Mouse (Mus musculus) heart, postnatal 0 days (tissue): Measurements from ENCODE around the gene Malrd1. TPM values are rescaled to one million over a fixed set of nuclear protein-coding genes. Genes with fewer than 3 reads are reported as not detected.

ENCODE experiments used
- ATAC-seq: fragments of 200-750 bp; cut with Nextera tagmentation; 2 replicates; pipeline ENCODE4 v1.8.0; 2017; ENCODE audit warnings: low read depth, moderate number of reproducible peaks, moderate library complexity; ENCODE audit not compliant: insufficient read depth
- DNase-seq: peaks from one replicate; pipeline ENCODE4 v3.0.0-alpha.2; 2016; ENCODE audit warnings: low spot score
- H3K27ac ChIP-seq: fragments of 300-500 bp; sonication (generic); 2 replicates; pipeline ENCODE4 v1.5.1; 2014; ENCODE audit warnings: low read depth, mild to moderate bottlenecking
- H3K27me3 ChIP-seq: fragments of 300-500 bp; sonication (generic); 2 replicates; pipeline ENCODE4 v1.6.1; 2014; ENCODE audit warnings: low read length, mixed read lengths; ENCODE audit not compliant: control insufficient read depth, insufficient read depth
- H3K36me3 ChIP-seq: fragments of 300-500 bp; sonication (generic); replicated peaks from 2 replicates; pipeline ENCODE4 v1.6.1; 2014; ENCODE audit warnings: low read length, mixed read lengths; ENCODE audit not compliant: control insufficient read depth, insufficient read depth
- H3K4me1 ChIP-seq: fragments of 300-500 bp; sonication (generic); 2 replicates; pipeline ENCODE4 v1.6.1; 2014; ENCODE audit warnings: antibody characterized with exemption; ENCODE audit not compliant: control insufficient read depth, insufficient read depth
- H3K4me2 ChIP-seq: fragments of 300-500 bp; sonication (generic); 2 replicates; pipeline ENCODE4 v1.6.1; 2014; ENCODE audit warnings: low read depth, mild to moderate bottlenecking, low read length, moderate library complexity
- H3K4me3 ChIP-seq: fragments of 300-500 bp; sonication (generic); 2 replicates; pipeline ENCODE4 v1.5.1; 2014; ENCODE audit warnings: low read depth, low read length
- H3K9ac ChIP-seq: fragments of 300-500 bp; sonication (generic); replicated peaks from 2 replicates; pipeline ENCODE4 v1.6.1; 2014; ENCODE audit warnings: low read depth, low read length, mixed read lengths
- H3K9me3 ChIP-seq: fragments of 300-500 bp; sonication (generic); replicated peaks from 2 replicates; pipeline ENCODE4 v1.6.1; 2016; ENCODE audit warnings: low read length; ENCODE audit not compliant: control insufficient read depth
- CTCF ChIP-seq: IDR thresholded peaks from 2 replicates; pipeline ENCODE4 v1.5.1; 2016; ENCODE audit warnings: antibody characterized with exemption, control low read depth, low read depth
- EP300 ChIP-seq: IDR thresholded peaks from 2 replicates; pipeline ENCODE4 v1.6.1; 2016; ENCODE audit warnings: antibody characterized with exemption, low read depth
- WGBS: fragments of 180-500 bp; shearing (Covaris S2); extraction: QIAGEN DNeasy Blood & Tissue Kit; methylation state at CpG from one replicate; pipeline ENCODE4 v1.1.7; 2014; 5-methylcytosine and 5-hydroxymethylcytosine counted together
- polyA plus RNA-seq: library from polyadenylated mRNA; unstranded; fragments of >200 nt; fragmentation: Nextera tagmentation; extraction: Ambion mirVana; gene quantifications from 2 replicates; pipeline ENCODE4 v1.2.1, GENCODE M21; 2015
- total RNA-seq: library from RNA; depleted of rRNA; stranded (reverse); fragments of >200 nt; gene quantifications from 2 replicates; pipeline ENCODE4 v1.2.3, GENCODE M21; 2014; ENCODE audit warnings: low replicate concordance

Malrd1 gene
- total and polyA plus RNA-seq, 2 experiments from 2014 or later = not detected

GRCm38 (mm10) chr2:15643864-15644263 is 117.6 kb downstream of the Malrd1 start:
- Histone ChIP-seq H3K27me3 (no peaks in the 10 kb centered on the region), H3K4me2 (no peak overlapping the region), H3K9ac (no peak overlapping the region), H3K9me3 (no peaks in the 10 kb centered on the region), H3K36me3 (no peaks in the 10 kb centered on the region), H3K4me3 (no peak overlapping the region), H3K4me1 (no peaks in the 10 kb centered on the region), H3K27ac (no peak overlapping the region)
- TF ChIP-seq CTCF = no peak
- TF ChIP-seq EP300 = no peak
- ATAC-seq (no peak), DNase-seq (no peak)
- WGBS = 68% methylated on average over 1 of the region's 1 CpGs

- WGBS = 76% methylated on average over 1 of the region's 1 CpGs
- TF ChIP-seq EP300 = no peak
- TF ChIP-seq CTCF = no peak
- ATAC-seq = no peak
Observed at GRCm38 (mm10) chr2:15656388-15656787, 130.1 kb downstream of the Malrd1 start.

GRCm38 (mm10) chr2:15702977-15703376 is 176.7 kb downstream of the Malrd1 start:
- Histone ChIP-seq H3K27me3 (no peaks in the 10 kb centered on the region), H3K4me2 (no peak overlapping the region), H3K4me3 (no peak overlapping the region)

More at GRCm38 (mm10) chr2:15656388-15656787, 130.1 kb downstream of the Malrd1 start:
- H3K4me1 ChIP-seq = no peaks in the 10 kb centered on the region
- H3K36me3 ChIP-seq = no peaks in the 10 kb centered on the region
- no peaks in the 10 kb centered on the region for H3K27me3 ChIP-seq
- H3K9ac ChIP-seq = no peak overlapping the region
- H3K9me3 ChIP-seq = no peaks in the 10 kb centered on the region
- no peak overlapping the region for H3K4me3 ChIP-seq
- DNase-seq = no peak
- no peak overlapping the region for H3K4me2 ChIP-seq
- H3K27ac ChIP-seq = no peak overlapping the region

GRCm38 (mm10) chr2:15740945-15741344 is 214.7 kb downstream of the Malrd1 start:
- DNase-seq (no peak), ATAC-seq (no peak)
- no peak overlapping the region for H3K4me2 ChIP-seq
- 69% methylated on average over 1 of the region's 1 CpGs for WGBS
- H3K9me3 ChIP-seq = no peaks in the 10 kb centered on the region
- no peaks in the 10 kb centered on the region for H3K36me3 ChIP-seq
- TF ChIP-seq EP300 = no peak
- TF ChIP-seq CTCF = no peak
- H3K4me1 ChIP-seq = no peaks in the 10 kb centered on the region
- H3K4me3 ChIP-seq = no peak overlapping the region
- no peaks in the 10 kb centered on the region for H3K27me3 ChIP-seq
- no peak overlapping the region for H3K9ac ChIP-seq
- no peak overlapping the region for H3K27ac ChIP-seq

More at GRCm38 (mm10) chr2:15702977-15703376, 176.7 kb downstream of the Malrd1 start:
- Histone ChIP-seq H3K4me1 (no peaks in the 10 kb centered on the region), H3K9me3 (no peaks in the 10 kb centered on the region), H3K27ac (no peak overlapping the region), H3K9ac (no peak overlapping the region), H3K36me3 (no peaks in the 10 kb centered on the region)
- 81% methylated on average over 3 of the region's 3 CpGs for WGBS
- ATAC-seq = no peak
- TF ChIP-seq EP300 = no peak
- no peak for TF ChIP-seq CTCF
- no peak for DNase-seq

- no peak for TF ChIP-seq CTCF
- Histone ChIP-seq H3K4me3 (no peak overlapping the region), H3K4me2 (no peak overlapping the region), H3K27me3 (no peaks in the 10 kb centered on the region), H3K9me3 (no peaks in the 10 kb centered on the region), H3K9ac (no peak overlapping the region), H3K27ac (no peak overlapping the region), H3K36me3 (no peaks in the 10 kb centered on the region), H3K4me1 (no peaks in the 10 kb centered on the region)
- no peak for ATAC-seq
- DNase-seq = no peak
- 27% methylated on average over 4 of the region's 4 CpGs for WGBS
Observed at GRCm38 (mm10) chr2:15744979-15745688, 218.9 kb downstream of the Malrd1 start.

GRCm38 (mm10) chr2:15784818-15785217 is 258.5 kb downstream of the Malrd1 start:
- H3K4me1 ChIP-seq = no peaks in the 10 kb centered on the region
- TF ChIP-seq EP300 (no peak), CTCF (no peak)

More at GRCm38 (mm10) chr2:15784818-15785217, 258.5 kb downstream of the Malrd1 start:
- H3K9me3 ChIP-seq = no peaks in the 10 kb centered on the region
- DNase-seq (no peak), ATAC-seq (no peak)
- H3K4me3 ChIP-seq = no peak overlapping the region
- WGBS = 62% methylated on average over 2 of the region's 2 CpGs
- H3K27me3 ChIP-seq = no peaks in the 10 kb centered on the region
- no peaks in the 10 kb centered on the region for H3K36me3 ChIP-seq
- H3K9ac ChIP-seq = no peak overlapping the region
- no peak overlapping the region for H3K4me2 ChIP-seq
- no peak overlapping the region for H3K27ac ChIP-seq
